Mouse (Mus musculus) cerebellum, postnatal 14 days (tissue): ENCODE data around the gene Pomp.

Experiments used
- DNase-seq, 2 experiments: peaks; one replicate each; pipeline ENCODE4 v3.0.0; 2021; ENCODE audit warnings: mixed read lengths in 2 of 2

Gene Pomp

GRCm38 (mm10) chr5:147902008-147902757 is 41.9 kb downstream of the Pomp start:
- DNase-seq = no peak

GRCm38 (mm10) chr5:147903166-147903565 is 42.9 kb downstream of the Pomp start:
- DNase-seq = no peak

- no peak for DNase-seq
Observed at GRCm38 (mm10) chr5:147907144-147907543, 46.9 kb downstream of the Pomp start.

GRCm38 (mm10) chr5:147907851-147908250 is 47.6 kb downstream of the Pomp start:
- no peak for DNase-seq

- DNase-seq = peak; percentile 10 to 36
Observed at GRCm38 (mm10) chr5:147910807-147911509, 50.7 kb downstream of the Pomp start.

- no peak for DNase-seq
Observed at GRCm38 (mm10) chr5:147911744-147912143, 51.5 kb downstream of the Pomp start.

GRCm38 (mm10) chr5:147913241-147913842 is 53.1 kb downstream of the Pomp start:
- DNase-seq = no peak

- no peak for DNase-seq
Observed at GRCm38 (mm10) chr5:147915038-147915566, 54.8 kb downstream of the Pomp start.

- DNase-seq = no peak
Observed at GRCm38 (mm10) chr5:147916171-147916570, 55.9 kb downstream of the Pomp start.

GRCm38 (mm10) chr5:147918044-147918846 is 58.0 kb downstream of the Pomp start:
- DNase-seq = no peak

- no peak for DNase-seq
Observed at GRCm38 (mm10) chr5:147924621-147925020, 64.4 kb downstream of the Pomp start.
